Comparison of ENCODE assay signal across 12 mouse cellular contexts in the genomic region with DNA sequence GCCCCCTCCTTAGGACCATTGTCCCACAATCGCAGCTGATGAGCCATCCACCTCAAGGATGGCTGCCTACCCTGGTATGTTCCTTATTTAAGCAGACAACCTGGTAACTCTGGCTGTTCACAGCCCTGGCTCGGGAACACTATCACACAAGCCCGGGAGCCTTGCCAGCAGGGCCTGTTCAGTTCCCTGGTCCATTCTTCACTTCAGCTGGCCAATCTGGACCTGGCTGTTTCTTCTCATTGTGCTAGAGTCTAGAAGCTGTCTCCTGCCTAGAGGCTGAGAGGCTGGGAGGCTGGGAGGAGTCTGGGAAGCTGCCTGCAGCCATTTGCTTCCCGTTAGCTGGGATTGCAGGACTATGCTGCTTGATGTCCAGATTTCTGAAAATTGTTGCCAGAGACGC. TPM values are rescaled to one million over a fixed set of nuclear protein-coding genes. Genes with fewer than 3 reads are reported as not detected.
DNase-seq lines count a peak whose midpoint lies in the region; ATAC-seq and TF ChIP-seq lines count a peak whose summit lies in the region.
"Had no signal": no experiment of that assay in that cellular context is flagged by ENCODE, and none has a peak within 500 bp of the region (broad histone marks: within the 10 kb centered on the region; RNA-seq: fewer than 3 reads in every experiment).

No protein-coding gene starts in this region.

- no peaks in the 10 kb centered on the region for H3K4me1 ChIP-seq in intestine, postnatal 0 days (replicated peaks; ENCODE audit: control insufficient read depth, insufficient read depth, low read length)
- H3K4me1 ChIP-seq: neural tube, embryonic 12.5 days had no signal

- no peak overlapping the region for H3K4me2 ChIP-seq in intestine, postnatal 0 days (replicated peaks; ENCODE audit: low read depth)
- H3K4me2 ChIP-seq: lung, embryonic 14.5 days; neural tube, embryonic 12.5 days had no signal

- intact Hi-C loops in heart, postnatal 36 days (cut with DNase I) = no loop called here

- no peaks in the 10 kb centered on the region for H3K9me3 ChIP-seq in intestine, postnatal 0 days (ENCODE audit: control insufficient read depth)
- H3K9me3 ChIP-seq: hindbrain, embryonic 10.5 days; neural tube, embryonic 12.5 days had no signal

- peaks cover 5% of the 10 kb centered on the region for H3K36me3 ChIP-seq in intestine, postnatal 0 days (ENCODE audit: control insufficient read depth, insufficient read depth)
- H3K36me3 ChIP-seq: hindbrain, embryonic 10.5 days had no signal

- whole genome bisulfite sequencing in intestine, postnatal 0 days = 71% methylated on average over 5 of the region's 5 CpGs

- H3K4me3 ChIP-seq in intestine, postnatal 0 days (ENCODE audit: low read depth, low read length) = no peak overlapping the region
- H3K4me3 ChIP-seq: hindbrain, embryonic 10.5 days; neural tube, embryonic 12.5 days had no signal

- no peak for TF ChIP-seq CTCF in intestine, postnatal 0 days (IDR thresholded peaks at IDR 0.05; ENCODE audit: low read depth)

- H3K27ac ChIP-seq in intestine, postnatal 0 days (ENCODE audit: low read depth, low read length) = no peak overlapping the region
- H3K27ac ChIP-seq: hindbrain, embryonic 10.5 days; neural tube, embryonic 12.5 days had no signal

- no peak overlapping the region for H3K9ac ChIP-seq in intestine, postnatal 0 days (ENCODE audit: low read depth, low read length)
- H3K9ac ChIP-seq: lung, embryonic 14.5 days; neural tube, embryonic 12.5 days had no signal

- no peak for ATAC-seq in intestine, postnatal 0 days

- DNase-seq in layer of hippocampus, adult 9-11 months = peak; percentile 42
- no peak for DNase-seq in layer of hippocampus, postnatal 25 days (ENCODE audit: extremely low spot score in 1 of 2, low spot score in 1 of 2)
- DNase-seq in cerebellum, adult 18-20 months = peak; percentile 83 to 87
- peak; percentile 63 for DNase-seq in gastrocnemius, postnatal 10 days
- peak; percentile 54 to 66 for DNase-seq in heart, postnatal 36 days
- DNase-seq in thymus, adult 18-20 months = no peak
- DNase-seq in adrenal gland, adult 18-20 months (ENCODE audit: low spot score in 2 of 2) = no peak
- DNase-seq: adrenal gland, postnatal 14 days; lung, embryonic 14.5 days had no signal

- no peaks in the 10 kb centered on the region for H3K27me3 ChIP-seq in intestine, postnatal 0 days (replicated peaks; ENCODE audit: control insufficient read depth, insufficient read depth, low read length)
- H3K27me3 ChIP-seq: neural tube, embryonic 12.5 days had no signal

RNA-seq across cellular contexts. Expression of a gene that starts 28.9 kb away (rescaled TPM):
- total RNA-seq in layer of hippocampus, postnatal 25 days (2021) = under 1 TPM in 1 of 2 experiments, not detected in 1; 0.16 TPM
- total RNA-seq in gastrocnemius, postnatal 10 days (2021) = under 1 TPM; 0.54 to 0.89 TPM
- not detected for total RNA-seq in heart, postnatal 36 days (2021)
- total RNA-seq in adrenal gland, adult 18-20 months (2021) = 1 to 10 TPM; 2.0 to 2.3 TPM
- polyA plus RNA-seq in intestine, postnatal 0 days (2015; fragmentation: Nextera tagmentation; extraction: Ambion mirVana) = 0.31 and 0.54 TPM in 2 replicates

Comparison
In these comparisons a context has a peak if more than half of its experiments do, and no peak if none do; other contexts are left out.
1. DNase-seq: peak in layer of hippocampus, adult 9-11 months (single experiment), cerebellum, adult 18-20 months (2 of 2), gastrocnemius, postnatal 10 days (single experiment) and heart, postnatal 36 days (2 of 2); none in layer of hippocampus, postnatal 25 days (0 of 2), thymus, adult 18-20 months (0 of 2) and adrenal gland, adult 18-20 months (0 of 2).